Mouse (Mus musculus) liver (tissue): ENCODE data around the gene Olfr67.
"Not testable (repeated sequence)": the region's sequence is repeated elsewhere in the genome, so short reads cannot be mapped to it uniquely, and the experiment has no call there.

Experiments used
- DNase-seq: peaks from one replicate; pipeline ENCODE4 v3.0.0-alpha.2; 2020; ENCODE audit warnings: mixed read lengths

Olfr67 gene

DNA sequence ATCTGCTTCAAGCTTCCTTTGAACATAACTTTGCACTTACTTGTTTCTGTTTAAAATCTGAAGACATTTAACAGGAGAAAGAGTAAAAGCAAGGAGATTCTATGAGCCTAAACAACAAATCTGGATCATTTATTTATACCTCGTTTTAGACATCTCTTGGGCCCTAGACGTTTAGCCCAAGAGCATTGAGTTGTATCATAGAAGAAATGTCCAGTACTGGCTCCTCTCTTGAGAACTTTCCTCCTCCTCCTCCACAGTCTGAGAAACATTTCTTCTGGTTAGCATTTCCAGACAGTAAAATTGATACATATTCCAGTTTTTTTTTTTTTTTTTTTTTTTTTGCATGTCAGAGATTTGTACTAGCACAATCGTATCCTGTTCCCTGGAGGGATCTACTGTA lies at the start of gene Olfr67:
Olfr67 (minus strand) TSS at position 101 of the 400 bp plus-strand sequence.
- DNase-seq, result no peak

DNA sequence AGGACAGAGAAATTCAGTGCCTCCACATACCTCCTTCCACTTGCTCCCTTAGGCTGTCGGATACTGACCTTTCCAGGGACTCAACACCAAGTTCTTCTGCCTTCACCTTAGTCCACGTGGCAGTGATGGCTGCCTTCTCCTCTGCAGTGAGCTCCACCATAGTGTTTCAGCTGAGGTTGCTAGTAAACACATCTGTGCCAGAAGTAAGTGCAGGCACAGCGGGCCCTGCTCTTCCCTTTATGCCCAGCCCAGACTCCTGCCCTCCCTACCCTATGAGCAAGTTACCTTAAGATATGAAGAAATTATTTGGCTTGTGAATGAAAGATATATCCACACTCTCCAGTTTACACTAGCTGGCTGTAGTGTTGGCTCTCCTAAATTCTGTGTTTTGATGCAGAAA lies 48.6 kb upstream of the Olfr67 start, which contains the start of gene Hbb-bh2:
Hbb-bh2 (minus strand) TSS at position 253 of the 400 bp plus-strand sequence.
- no peak for DNase-seq

DNA sequence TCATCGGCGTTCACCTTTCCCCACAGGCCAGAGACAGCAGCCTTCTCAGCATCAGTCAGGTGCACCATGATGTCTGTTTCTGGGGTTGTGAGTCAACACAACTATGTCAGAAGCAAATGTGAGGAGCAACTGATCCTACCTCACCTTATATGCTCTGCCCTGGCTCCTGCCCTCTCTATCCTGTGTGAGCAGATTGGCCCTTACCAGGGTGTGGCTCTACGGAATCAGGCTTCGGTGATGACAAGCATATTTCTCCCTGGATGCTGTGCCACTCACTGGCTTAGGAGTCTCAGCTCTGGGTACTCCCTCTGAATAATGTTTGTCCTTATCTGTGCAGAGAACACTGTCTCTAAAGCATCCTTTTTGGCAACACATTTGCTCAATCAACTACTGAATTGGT lies 36.2 kb upstream of the Olfr67 start, which contains the start of gene Hbb-bs:
Hbb-bs (minus strand) TSS at position 289 of the 400 bp plus-strand sequence.
- peak; percentile 90 for DNase-seq

DNA sequence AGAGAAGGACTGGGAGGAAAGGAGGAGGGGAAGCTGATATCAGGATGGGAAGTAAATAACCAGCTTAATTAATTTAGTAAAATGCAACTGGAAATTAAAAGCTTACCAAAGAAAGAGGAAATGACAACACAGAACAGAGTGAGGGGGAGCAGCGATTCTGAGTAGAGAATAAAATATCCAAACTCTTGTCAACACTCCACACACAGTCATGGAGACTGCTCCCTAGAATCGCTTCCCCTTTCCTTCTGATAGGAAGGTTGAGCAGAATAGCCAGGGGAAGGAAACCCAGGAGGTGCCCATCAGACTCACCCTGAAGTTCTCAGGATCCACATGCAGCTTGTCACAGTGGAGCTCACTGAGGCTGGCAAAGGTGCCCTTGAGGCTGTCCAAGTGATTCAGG lies 35.5 kb upstream of the Olfr67 start:
- DNase-seq, result not testable (repeated sequence)

DNA sequence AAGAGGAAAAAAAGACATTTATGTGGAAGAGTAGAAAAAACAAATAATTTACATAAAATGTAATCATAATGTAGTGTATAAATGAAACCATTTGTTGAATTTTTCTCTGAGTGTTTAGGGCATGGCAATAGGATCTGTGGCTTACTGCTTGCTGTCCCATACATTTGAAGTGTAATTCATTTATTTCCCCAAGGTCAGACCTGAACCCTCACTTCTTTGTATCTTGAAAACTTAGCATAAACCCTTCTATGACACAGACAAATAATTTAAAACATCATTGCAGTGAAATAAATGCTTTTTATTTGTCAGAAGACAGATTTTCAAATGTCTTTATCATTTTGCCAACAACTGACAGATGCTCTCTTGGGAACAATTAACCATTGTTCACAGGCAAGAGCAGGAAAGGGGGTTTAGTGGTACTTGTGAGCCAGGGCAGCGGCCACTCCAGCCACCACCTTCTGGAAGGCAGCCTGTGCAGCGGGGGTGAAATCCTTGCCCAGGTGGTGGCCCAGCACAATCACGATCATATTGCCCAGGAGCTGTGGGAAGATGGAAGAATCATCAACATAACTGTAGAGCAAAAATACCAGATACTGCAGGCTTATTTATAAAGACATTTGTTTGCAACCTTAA lies 34.8 kb upstream of the Olfr67 start:
- peak; percentile 79 for DNase-seq

DNA sequence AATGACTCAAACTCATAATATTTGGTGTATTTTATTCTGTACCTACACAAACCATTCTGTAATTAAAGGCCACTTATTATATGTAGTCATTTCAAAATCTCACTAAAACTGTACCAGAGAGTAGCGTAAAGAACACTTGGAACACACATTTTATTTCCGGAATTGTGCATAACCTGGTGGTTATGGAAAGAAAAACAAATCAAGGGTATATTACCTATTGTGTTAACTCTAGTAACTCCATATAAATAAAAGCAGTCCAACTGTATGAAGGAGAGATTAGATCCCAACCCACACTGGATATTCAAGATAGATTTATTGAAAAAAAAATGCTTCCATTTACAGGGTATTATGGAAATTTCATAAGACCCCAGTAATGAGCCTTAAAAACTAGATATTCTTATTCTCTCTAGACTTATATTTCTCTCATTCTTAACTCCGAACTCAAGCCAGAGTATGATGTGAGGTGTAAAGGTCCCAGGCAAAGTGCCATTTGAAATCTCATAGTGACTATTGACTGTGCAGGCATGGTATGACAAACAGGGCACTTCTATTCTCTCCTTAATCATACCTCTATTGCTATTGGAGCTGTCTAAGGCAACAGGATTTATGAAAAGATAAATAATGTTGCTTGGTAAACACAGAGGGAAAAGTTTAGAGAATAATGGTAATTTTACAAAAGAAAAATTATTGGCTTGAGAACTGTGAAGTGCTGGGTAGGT lies 34.1 kb upstream of the Olfr67 start:
- DNase-seq, result peak; percentile 53

DNA sequence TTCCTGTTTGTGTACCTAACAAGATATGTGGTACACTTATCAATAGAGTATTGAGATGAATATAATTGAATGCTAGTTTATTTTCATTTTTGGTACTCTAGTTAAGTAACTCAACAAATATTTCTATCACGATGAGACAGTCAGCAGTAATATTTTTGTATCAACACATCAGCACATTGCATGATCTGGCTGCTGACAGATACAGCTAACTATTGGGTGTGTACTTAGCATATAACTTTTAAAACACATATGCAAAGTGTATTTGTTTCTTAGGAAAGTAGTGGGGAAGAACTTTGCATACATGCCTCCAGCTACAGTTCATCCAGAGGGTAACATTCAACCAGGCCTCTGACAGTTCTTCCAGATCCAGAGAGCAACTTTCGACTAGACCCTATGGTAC lies 33.0 kb upstream of the Olfr67 start:
- no peak for DNase-seq

DNA sequence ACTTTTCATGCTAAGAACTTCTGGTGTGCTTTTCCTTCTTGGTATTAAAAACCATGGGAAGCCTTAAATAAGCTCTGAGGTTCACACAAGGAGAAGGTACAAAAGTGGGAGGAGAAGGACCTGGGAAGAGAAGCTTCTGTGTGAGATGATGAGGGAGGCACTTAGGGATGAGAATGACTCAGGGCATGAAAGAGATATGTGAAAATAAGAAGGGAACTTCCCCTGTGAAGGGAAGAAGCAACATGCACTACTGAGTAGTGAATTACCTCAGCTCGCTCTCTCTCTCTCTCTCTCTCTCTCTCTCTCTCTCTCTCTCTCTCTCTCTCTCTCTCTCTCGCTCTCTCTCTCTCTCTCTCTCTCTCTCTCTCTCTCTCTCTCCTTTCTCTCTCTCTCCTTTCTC lies 23.5 kb upstream of the Olfr67 start:
- DNase-seq, result not testable (repeated sequence)

DNA sequence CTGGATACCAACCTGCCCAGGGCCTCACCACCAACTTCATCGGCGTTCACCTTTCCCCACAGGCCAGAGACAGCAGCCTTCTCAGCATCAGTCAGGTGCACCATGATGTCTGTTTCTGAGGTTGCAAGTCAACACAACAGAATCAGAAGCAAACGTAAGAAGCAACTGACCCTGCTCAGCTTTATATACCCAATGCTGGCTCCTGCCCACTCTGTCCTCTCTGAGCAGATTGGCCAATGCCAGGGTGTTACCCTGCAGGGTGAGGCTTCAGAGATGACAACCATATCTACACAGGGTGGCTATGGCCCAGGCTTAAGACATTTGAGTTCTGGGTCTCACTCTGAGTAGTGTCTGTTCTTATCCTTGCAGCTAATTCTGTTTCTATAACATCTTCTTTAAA lies 22.1 kb upstream of the Olfr67 start, which contains the start of gene Hbb-bt:
Hbb-bt (minus strand) TSS at position 231 of the 400 bp plus-strand sequence.
- peak; percentile 90 for DNase-seq

DNA sequence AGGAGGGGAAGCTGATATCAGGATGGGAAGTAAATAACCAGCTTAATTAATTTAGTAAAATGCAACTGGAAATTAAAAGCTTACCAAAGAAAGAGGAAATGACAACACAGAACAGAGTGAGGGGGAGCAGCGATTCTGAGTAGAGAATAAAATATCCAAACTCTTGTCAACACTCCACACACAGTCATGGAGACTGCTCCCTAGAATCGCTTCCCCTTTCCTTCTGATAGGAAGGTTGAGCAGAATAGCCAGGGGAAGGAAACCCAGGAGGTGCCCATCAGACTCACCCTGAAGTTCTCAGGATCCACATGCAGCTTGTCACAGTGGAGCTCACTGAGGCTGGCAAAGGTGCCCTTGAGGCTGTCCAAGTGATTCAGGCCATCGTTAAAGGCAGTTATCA lies 21.5 kb upstream of the Olfr67 start:
- DNase-seq, result not testable (repeated sequence)

DNA sequence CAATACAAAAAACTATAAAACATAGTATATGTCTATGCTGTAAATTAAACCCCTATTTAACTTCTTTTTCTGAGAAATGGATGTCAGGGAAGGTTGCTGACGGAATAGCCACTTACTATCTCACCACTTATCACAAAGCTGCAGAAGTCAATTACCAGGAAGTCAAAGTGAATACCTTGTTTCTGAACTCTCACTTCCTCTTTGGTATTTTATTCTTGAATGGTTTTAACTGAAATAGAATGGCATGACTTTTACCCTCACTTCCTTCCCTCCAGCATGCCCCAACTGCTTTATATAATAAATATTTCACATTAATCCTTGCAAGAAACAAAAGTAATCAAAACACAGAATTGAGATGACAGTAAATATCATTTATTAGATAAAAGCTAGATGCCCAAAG lies 20.6 kb upstream of the Olfr67 start:
- DNase-seq, result no peak

DNA sequence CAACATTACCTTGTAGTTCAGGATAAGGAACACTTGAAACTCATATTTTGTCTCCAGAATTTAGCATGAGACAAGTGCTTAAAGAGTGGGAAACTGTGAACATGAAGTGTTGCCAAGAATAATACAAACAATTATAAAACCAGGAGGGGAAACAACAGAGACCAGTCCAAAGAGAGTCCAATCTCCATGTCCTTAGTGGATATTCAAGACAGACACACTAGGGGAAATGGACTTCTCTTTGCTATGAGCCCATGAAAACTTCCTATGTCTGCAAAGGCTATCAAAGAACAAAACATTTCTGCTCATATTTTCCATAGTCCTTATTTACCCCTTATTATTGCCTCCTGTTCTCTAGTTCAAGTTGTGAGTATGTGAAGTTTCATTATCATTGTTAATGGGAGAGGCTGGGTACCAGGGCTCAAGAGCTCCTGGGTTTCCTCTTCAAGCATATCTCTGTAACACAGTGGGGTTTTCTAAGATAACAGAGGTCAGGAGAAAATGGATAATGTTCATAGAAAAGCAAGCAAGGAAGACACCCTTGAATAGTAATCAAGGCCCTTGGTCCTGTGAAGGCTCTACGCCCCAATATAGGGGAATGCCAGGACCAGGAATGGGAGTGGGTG lies 19.7 kb upstream of the Olfr67 start:
- peak; percentile 56 for DNase-seq

DNA sequence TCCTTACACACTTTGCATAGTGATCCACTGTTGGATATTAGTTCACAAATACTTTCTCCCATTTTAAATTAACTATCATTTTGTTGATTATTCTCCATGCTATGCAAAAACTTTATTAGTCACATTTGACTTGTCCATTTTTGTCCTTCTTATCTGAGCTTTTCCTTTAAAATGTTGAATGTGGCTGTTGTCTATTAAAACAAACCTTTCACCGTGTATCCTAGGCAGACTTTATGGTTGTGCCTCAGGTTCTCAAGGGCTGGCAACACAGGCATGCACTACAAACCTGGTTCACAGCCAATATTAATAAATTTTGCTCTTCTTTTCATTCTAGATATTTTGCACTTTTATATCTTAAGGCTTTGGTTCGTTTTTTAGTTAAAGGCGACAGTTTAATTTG lies 19.1 kb upstream of the Olfr67 start:
- no peak for DNase-seq

DNA sequence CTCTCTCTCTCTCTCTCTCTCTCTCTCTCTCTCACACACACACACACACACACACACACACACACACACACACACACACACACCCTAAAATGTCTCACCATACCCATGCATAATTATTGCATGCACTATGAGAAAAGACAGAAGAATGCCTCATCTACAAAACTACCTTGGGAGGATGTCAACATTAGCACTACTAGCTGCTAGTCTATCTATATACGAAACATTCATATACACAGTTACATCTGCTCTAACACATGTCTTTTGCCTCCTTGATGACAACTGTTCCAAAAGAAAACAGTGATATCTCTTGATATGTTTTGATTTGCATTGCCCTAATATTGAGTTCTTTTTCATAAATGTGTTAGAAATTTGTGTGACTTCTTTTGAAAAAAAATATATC lies 18.7 kb upstream of the Olfr67 start:
- DNase-seq, result no peak

DNA sequence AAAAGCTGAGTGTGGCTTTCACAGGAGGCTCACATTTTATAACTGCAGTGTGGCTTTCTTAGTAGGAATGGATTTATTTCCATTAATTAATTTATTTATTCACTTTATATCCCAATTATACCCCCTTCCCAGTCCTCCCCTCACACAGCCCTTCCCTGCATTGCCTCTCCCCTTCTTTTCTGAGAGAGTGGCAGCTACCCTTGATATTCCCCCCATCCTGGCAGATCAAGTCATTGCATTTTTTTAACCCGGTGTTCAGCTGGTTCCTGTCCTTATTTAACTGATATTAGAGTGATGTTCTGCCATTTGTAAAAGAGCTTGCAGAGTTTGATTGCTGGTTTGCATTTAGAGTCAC lies 18.2 kb upstream of the Olfr67 start:
- no peak for DNase-seq

DNA sequence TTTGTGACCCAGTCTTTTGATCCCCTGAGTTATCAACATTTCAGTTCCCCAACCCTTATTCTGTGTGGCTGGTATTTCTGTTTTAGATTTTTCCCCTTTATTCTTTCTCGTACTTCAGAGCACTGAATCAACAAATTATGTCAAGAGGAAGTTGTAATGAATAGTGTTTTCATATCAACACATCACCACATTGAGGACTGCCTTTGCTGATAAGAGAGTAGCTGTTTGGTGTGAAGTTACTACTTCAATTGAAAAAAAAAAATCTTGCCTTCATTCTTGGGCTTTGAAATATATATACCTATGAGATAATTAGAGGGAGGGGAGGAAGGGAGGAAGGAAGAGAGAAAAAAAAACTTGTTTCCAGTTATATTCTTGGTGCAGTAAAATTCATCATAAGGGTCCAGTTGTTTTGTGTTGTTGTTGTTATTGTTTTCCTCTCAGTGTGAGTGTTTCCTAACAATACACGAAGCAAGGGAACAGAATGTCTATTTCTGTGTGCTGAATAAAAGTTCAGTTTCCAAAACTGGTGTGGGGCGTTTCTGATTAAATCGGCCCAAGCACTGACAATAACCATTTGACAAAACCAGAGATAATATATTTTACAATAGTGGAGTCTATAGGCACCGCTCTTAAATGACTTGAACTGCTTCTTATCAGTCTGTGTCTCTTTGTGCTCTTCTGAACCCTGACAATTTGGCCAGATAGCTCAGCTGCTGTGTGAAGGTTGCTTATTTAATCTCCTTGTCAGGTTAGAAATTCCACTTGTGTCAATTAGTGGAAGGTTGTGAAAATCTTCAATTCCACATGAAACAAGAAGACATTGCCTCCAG lies 17.6 kb upstream of the Olfr67 start:
- no peak for DNase-seq

DNA sequence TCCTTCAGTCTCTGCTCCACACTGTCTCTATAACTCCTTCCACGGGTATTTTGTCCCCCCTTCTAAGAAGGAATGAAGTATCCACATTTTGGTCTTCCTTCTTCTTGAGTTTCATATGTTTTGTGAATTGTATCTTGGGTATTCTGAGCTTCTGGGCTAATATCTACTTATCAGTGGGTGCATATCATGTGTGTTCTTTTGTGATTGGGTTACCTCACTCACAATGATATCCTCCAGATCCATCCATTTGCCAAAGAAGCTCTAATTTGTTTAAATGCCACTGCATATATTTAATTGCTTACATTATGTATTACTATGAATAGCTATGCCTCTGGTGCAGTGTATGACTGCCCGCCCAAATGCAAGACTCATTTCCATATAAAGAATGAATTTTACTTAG lies 16.5 kb upstream of the Olfr67 start:
- DNase-seq, result not testable (repeated sequence)

DNA sequence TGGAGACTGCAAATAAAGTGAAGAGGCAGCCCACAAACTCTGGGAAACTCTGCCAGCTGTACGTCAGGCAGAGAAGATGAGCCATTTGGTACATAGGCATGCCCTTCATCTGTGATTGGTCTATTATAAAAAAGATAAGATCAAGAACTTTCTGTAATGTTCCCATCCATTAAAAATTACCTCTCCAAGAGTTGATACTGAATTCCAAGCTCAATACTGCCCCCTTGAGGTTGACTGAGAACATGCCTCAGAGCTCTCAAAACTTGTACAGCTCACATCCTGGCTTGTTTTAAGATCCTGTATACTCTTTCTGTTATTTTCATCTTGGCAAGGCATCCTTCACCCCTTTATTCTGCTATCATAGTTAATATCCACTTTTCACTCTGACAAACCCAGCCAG lies 15.2 kb upstream of the Olfr67 start:
- DNase-seq, result peak; percentile 61

DNA sequence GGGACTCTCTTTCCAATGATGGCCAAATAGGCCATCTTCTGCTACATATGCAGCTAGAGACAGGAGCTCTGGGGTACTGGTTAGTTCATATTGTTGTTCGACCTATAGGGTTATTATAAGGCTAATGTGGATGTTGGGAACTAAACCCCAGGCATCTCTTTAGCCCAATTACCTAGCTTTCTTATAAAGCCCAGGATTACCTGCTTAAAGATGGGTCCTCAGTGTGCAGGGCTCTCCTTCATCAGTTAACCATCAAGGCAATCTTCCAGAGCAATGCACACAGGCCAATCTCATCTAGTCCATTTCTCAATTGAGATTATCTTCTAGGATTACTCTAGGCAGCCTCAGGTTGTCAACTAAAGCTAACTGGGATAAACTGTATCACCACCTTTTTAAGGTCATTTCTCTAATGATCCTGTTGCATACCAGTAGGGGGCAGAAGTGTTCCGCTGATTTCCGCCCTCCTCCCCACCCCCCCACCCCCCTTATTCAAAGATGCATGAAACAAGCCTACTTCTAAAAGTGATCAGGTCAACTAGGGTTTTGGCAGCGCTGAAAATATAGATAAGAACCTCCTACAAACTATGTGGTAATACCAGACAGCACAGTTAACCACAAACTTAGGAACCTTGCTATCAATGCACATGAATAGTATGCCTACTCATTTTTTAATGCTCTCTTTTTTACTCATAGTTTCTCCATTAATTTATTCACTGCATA lies 1.2 kb upstream of the Olfr67 start:
- DNase-seq, result peak; percentile 73

DNA sequence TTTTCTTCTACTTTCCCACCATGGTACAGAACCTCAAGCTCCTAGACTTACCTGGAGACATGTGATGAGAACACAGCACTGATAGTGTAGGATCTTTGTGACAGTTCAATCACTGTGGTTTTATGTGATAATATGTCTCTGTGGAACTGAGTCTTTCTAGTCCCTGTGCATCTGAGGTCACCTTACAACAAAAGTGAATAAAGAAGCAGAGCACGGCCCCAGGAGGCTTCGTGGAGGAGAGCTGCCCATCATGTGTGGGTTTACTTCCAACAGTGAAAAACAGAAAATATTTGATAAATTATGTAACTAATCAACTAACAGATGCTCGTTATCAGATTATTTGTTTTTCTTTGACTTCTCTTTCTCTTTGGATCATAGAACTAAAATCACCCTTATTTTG lies 12.0 kb downstream of the Olfr67 start, which contains the start of gene Olfr68:
Olfr68 (minus strand) TSS at position 101 of the 400 bp plus-strand sequence.
- no peak for DNase-seq

DNA sequence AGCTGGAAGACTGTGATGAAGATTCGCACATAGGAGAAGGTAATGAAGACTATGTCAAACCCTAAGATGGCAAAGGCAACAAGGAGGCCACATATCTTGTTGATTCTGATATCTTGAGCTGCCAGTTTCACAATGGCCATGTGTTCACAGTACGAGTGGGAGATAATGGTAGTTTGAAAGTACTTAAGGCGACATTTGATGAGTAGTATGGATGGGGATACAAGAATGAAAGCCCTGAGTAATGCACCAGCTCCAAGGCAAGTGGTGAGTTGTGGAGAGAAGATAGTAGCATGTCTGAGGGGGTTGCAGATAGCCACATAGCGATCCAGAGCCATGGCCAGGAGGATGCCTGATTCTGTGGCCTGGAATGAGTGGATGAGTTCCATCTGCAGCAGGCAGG lies 14.0 kb downstream of the Olfr67 start:
- not testable (repeated sequence) for DNase-seq

DNA sequence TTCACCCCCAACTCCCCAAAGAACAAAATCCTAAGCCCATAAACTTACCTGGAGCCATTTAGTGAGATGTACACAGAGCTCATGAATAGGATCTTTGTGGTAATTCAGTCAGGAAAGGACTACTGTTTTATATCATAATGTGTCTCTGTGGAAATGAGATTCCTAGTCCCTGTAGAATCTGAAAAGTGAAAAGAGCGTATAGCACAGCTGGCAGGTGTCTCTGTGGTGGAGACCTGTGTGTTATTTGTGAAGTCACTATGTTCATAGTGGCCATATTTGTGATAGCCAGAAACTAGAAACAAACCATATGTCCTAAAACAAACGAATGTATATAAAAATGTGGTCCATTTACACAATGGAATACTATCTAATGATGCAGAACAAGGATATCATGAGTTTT lies 20.1 kb downstream of the Olfr67 start, which contains the start of gene Olfr69:
Olfr69 (minus strand) TSS at position 101 of the 400 bp plus-strand sequence.
- no peak for DNase-seq
